Mouse (Mus musculus): Measurements from ENCODE around the gene Srp68. TPM values are rescaled to one million over a fixed set of nuclear protein-coding genes. Genes with fewer than 3 reads are reported as not detected.

The Srp68 gene
- 63.1 and 70.4 TPM in 2 replicates for total RNA-seq (2021)
- long read RNA-seq, experiment 1, transcript Srp68-201 (16 exons, 2,526 nt): major isoform, 127 of 136 reads
- long read RNA-seq, experiment 1, partial matches to known transcripts: 4 of 136 reads
- long read RNA-seq, experiment 1, other reads (novel, unspliced or antisense): 5 of 136 reads
- long read RNA-seq, experiment 2, transcript Srp68-201 (16 exons, 2,526 nt): major isoform, 99 of 115 reads
- long read RNA-seq, experiment 2, partial matches to known transcripts: 8 of 115 reads
- long read RNA-seq, experiment 2, other reads (novel, unspliced or antisense): 8 of 115 reads

DNA sequence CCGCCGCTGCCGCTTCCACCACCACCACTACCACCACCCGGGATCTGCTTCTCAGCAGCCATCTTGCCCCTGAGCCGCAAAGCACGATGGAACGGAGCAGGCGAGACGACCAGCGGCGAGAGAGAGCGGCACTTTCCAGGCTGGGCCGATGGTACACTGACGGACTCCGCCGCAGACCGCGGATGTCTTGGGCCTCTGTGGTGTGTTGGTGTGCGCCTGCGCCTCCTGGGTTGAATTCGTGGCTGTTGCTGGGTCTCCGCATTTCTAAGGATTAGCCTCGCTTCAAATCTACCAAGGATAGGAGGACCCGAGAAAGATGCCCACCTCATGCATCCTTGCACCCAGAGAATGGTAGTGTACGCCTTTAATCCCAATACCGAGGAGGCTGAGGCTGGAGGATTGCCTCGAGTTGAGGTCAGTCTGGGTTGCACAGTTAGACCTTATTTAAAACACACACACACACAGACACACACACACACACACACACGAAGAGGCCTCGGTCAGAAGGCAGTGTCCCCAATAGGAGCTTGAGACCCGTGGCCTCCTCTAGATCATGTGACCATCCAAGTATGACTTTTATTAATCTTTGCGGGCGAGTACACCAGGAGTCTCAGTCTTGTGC, at the start of gene Srp68:
TSS of gene Srp68 (minus strand) at position 173 of the 622 bp plus-strand sequence.
- peak; percentile 97 for DNase-seq

DNA sequence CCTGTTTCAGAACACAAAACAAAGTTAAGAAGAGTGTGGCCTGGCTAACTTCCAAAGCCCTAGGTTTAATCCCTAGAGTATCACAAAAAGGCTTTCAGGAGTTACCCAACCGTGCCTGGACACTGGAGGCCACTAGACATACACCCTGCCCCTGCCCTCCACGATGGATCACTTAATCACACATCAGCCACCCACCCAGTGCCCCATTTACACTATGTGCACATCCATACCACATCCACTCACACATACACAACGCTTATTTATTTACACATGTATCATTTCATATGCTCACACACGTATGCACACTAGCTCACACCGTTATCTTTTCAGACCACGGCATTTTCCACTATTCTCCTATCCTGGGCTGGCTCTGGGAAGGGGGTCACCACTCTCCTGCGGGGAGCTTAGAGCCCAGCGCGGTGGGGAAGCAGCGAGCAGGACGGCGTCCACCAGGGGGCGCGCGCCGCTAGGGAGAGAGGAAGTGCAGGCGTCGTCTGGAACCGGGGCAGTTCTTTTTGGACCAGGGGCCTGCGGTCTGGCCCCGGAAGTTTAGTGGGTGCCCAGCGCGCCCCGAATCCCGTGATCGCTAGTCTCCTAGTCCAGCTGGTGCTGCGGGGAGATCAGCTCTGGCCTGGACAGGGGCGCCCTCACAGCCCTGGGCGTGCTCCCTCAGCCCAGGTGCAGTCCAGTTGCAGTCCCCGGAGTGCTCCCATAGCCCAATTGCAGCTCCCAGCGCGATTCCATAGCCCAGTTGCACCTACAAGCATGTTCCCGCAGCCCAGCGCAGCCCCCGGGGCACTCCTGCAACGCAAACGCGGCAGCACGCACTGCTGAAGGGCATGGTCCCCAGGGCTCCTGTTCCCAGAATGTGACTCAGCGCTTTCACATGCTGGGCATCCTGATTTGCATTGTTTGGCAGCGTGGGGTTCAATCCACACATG, 45.0 kb upstream of the Srp68 start:
- peak; percentile 95 for DNase-seq

DNA sequence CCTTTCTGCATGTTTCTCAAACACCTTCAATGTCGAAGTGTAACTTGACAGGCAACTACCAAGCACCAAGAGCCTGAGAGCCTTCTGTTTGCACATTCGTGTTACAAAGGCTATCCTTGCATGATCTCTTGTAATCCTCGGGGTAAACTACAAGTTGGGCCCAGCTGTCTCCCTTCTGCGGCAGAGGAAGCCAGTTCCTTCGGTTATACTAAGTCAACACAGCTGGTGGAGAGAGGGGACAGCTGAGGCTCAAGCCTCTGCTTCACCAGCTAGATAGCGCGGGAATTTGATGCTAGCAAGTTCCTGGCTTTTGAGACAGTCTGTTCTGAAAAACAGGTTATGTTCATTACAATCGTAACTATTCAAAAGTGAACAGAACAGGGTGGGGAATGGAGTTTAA, 38.3 kb upstream of the Srp68 start:
- DNase-seq: no peak

DNA sequence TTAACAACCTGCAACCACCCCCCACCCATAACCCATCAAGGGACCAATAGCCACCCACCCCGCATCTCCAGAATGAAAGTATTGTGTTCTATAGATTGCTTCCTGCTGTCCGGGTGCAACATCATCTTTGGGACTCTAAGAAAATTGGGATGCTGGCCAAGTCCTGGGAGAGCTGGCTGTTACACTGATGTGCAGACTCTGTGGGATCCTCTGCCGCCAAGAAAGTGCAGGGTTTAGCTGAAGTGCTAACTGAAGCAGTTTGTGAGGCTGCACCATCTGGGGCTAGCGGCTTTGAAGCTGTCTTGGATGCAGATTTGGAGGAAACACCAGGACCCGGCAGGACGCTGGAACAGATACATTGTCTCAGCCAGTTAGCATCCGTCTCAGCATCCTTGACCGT, 37.2 kb upstream of the Srp68 start:
- no peak for DNase-seq

DNA sequence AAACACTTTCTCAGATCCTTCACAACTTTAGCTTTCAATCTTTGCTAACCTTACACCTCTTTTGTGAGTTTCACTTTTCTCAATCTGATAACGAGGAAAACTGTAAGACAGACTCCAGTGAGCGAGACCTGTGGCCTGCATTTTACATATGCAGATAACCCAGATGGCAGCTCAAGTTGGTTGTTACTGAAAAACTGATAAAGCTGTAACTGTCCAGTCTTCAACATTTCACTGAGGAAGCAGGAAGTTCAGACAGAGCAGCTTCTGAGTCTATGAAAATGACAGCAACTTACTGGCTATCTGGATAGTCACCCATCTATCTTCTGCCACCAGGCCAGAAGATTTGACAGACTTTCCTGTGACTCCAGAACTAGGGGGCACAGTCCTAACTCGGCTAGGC, 35.6 kb upstream of the Srp68 start:
- DNase-seq: no peak

DNA sequence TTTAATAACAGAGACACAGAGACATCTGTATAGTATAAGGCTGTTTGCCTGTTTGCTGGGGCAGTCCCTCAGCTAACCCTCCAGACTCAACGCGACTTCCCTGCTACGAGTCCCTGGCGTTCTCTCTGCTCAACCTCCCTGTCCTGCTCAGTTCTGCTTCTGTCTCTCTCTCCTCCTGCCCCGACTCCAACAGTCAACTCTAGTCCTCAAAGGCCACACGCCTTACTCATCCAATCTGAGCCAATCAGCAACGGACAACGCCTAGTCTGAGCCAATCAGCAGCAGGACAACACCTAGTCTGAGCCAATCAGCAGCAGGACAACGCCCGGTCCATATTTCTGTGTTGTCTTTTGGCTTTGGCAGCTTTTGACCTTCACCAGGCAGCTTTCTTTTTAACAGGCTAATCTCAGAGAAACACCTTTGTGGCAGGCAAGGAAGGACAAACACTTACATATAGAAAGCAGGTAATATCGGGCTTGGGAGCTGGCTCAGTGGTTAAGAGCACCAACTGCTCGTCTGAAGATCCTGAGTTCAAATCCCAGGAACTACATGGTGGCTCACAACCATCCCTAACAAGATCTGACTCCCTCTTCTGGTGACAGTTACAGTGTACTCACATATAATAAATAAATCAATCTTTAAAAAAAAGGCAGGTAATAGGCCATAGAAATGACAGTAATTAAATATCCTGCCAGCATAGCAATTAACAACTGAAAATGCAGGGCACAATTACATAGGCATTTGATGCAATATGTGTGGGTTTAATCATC, 33.9 kb upstream of the Srp68 start:
- no peak for DNase-seq

DNA sequence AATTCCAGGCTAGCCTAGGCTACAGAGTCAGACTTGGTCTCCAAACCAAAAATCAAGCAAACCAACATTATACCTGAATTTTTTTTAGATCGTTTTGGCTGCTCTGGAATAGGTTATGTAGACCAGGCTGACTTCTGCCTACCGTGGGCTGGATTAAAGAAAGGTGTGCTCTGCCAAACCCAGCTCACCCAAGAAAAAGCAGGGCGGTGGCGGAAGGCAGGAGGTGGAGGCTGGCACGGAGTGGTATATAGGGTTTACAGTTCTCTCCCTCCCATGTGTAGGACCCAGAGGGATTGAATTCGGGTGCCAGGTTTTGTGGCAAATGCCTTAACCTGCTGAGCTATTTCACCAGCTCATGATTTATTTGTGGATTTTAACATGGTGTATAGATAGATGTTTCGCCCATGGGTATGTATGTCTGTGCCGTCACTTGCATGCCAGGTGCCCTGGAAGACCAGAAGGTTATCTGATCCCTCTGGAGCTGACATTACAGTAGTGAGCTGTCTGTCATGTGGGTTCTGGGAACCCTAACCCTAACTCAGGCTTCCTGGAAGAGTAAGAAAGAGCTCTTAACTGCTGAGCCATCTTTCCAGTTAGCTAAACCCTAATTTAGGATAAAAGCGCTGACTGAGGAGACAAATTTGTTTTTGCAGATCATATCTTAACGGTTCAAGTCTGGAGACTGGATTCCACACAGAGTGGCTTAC, 33.2 kb upstream of the Srp68 start, which contains the start of gene Exoc7:
TSS of gene Exoc7 (minus strand) at position 215 of the 707 bp plus-strand sequence.
- no peak for DNase-seq

DNA sequence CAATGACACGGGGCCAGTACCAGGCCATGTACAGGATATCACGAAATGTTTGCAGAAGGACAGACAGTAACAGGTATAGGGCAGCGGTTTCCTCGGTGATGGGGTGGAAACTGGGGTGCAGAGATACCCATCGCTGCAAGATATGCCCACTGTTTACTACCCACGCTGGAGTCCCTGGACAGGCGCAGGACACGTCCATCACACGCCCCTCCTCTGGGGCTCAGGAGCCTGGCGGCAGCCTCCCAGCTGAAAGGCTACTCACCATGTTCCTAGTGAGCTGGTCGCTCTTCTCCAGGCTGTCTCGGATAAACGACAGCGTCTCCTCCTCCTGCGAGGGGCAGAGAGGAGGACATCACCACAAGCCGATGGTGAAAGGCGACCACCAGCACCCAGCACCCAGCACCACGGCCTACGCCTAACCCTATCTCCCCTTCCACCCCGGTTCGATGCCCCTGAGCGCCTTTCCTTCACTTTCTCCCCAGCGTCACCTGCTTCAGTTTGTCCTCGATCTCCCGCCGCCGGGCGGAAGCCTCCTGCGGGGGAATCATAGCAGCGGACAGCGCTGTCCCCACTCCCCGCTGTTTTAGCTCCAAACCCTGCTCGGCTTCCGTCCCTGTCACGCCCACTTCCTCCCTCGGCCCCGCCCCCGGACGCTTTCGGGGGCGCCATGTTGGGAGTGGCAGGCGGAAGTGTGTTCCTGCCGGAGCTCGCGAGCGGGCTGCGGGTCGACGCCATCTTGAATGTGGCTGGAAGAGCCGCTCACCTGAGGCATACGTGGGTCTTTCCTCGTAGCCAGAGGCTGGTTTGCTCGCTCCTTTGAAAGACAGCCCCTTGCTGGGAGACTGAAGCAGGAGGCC, 32.3 kb upstream of the Srp68 start:
- DNase-seq: peak; percentile 97

DNA sequence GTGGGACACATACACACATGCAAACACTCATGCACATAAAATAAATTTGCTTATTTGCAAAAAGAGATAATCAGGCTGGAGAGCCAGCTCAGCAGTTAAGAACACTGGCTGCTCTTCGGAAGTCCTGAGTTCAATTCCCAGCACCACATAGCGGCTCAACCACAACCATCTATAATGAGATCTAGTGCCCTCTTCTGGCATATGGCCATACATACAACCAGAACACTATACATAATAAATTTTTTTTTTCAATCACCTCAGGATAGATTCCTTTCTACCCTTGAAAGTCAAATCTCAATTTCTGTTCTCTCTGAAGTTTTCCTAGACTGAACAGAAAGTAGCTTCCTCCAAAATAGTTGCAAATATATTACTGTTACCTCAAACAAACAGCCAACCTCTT, 31.4 kb upstream of the Srp68 start:
- DNase-seq: no peak

DNA sequence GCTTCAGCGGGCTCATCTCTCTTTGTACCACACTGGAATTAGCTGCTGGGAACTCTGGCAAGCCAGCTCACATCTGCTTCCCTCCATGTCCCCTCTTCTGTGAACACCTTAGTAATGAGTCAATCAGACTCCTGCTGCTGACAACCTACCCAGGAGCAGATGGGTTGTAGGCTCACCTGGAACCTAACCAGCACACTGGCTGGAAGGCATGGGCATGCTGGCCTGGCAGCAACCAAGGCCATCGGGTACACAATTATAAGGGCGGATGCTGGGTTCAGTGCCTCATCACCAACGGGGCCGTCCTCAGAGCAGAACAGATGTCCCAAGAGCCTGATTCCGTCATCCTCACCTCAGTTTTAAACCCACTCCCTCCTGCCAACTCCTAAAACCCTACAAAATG, 24.6 kb upstream of the Srp68 start:
- DNase-seq: no peak

DNA sequence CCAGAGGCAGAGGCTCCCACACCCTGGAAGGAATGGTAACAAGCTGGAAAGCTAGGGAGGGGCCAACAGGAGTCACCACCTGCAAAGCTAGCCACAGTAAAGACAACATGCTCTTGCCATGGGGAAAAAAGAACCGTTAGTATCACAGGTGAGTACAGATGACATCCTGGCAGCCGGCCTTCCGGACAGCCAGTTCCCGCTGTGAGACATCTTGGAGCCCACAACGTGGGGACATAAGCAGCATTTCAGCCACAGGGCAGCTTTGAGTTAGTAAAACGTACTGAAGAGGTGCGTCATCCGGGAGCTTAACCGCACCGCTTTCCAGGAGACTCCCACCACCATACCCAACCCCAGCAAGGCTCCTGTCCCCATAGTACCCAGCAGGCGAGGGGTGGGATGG, 24.2 kb upstream of the Srp68 start:
- DNase-seq: no peak

DNA sequence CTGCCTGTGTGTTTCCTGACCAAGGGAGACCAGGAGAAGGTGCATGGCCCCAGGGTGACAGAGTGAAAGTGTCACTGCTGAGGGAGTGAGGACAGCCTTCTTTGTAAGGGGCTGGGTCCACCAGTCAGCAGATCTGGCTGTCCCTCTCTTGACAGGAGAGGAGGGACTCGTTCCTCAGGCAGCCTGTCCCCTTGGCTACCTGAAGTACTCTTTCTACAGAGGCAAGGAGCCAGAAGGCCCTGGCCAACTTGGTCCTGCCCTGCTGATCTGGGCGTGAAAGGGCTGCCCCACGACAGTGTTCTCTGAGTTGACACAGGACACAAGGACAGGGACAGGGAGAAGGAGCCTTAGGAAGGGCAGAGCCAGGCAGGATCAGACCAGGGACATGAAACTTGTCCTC, 23.0 kb upstream of the Srp68 start:
- DNase-seq: no peak

DNA sequence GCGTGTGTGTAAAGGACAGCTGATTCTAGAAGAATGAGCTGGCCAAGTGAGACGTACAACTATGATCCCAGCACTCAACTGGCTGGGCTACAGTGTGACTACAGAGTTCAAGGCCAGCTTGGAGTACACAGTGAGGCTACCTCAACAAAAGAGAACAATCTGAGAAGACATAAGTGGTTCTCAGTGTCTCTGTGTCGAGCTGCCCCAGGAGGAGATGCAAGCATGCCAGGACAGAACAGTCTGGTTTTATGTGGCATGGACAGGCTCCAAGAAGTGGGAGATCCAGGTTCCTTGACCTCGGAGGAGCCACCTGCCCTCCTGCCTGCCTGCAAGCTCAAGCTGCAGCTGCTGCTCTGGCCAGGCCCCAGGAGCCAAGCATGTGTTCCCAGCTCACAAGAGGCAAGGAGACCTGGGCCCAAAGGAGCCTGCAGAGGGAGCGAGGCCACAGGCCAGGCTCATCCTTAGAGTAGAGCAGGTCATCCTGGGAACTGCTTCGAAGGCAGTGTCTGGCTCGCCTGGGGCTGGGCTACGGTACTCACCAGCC, 22.2 kb upstream of the Srp68 start:
- DNase-seq: no peak

DNA sequence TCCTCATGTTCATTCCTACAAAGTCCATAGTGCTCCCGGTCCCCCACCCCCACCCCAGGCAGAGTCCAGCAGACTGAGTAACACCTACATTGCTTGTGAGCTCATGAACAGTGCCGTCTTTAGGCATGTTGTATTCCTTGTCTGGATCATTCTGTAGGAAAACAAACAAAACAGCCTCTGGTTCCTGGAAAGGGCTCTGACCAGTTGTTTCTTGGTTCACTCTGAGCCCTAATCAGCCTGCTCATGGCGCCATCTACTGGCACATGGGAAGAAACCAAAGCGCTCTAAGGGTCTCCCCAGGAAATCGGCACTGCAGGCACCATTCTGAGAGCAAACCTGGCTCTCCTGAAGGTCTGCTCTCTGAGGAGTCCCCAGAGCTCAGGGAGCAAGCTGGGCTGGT, 20.3 kb upstream of the Srp68 start:
- peak; percentile 69 for DNase-seq

DNA sequence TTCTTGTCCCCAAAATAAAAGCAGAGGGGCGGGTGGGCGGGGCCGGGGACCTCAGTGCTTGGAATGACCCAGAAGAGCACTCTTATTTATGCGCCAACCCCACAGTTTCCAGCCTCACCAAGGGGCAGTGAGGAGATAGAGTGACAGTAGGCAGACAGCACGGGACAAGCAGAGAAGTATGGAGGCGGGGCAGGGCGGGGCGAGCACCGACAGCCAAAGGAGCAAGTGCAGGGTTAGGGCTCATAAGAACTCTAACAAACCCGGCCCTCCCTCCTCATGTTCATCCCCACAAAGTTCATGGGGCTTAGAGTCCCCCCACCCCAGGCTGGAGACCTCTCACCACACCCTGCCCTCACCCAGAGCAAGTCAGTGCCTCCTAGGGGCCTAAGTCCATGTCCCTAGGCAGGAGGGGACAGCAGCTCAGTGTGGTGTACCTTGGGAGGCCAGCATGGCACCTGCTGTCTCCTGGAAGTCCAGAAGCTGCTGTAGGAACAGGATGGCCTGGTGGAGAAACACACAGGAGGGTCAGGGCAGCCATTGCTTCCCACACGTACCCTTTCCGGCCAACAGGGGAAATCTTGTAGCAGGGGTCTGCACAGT, 19.6 kb upstream of the Srp68 start:
- no peak for DNase-seq

DNA sequence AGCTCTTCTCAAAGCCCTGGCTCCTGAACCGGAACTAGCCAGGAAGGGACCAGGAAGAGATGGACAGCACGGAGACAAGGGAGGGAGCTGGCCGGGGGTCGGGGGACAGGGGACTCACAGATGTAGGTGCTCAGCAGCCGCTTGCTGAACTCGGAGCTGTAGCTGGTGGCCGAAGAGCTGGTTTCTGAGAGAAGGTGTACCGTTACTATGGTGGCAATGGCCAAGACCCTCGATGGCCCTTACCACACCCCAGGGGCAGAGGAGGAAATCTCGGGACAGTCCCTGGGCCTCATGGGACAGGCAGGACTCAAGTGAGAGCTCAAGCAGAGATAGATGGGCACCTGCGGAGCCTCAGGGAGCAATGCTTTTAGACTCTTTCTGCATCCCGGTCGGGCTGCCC, 18.4 kb upstream of the Srp68 start:
- no peak for DNase-seq

DNA sequence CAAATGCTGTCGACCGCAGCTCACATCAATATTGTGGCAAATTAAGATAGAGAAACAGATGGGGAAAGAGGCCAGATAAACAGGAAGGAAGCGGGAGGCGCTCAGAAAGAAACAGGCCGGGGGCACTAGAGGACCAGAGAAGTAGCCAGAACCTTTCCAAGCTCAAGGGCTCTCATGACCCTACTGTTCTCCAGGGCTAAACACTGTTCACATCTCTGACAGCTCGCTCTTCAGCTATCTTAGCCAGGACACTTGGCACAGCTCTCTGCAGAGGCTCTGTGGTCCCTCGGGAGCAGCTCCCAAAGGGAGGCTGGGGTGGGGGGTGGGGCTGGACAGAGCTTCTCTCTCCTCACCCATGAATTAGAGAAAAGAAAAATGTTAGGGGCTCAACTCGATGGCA, 16.5 kb upstream of the Srp68 start:
- DNase-seq: no peak

DNA sequence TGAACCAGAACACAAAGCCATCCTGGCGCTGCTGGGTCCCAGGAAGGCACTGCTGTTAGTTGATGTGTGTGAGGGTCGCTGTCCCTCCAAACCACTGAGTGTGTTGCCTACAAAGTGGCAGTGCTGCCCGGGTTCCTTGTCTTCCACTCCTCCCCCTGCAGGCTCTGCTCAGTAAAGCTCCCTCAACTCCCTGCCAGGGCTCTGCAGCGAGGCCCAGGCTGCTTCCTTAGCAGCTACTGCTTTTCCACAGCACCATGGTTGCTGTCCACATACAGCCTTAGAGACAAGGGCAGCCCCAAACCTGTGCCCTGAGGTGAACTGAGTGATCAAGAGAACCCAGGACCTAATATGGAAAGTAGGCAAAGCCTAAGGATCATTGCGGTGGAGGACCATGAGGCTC, 13.3 kb upstream of the Srp68 start:
- DNase-seq: no peak

DNA sequence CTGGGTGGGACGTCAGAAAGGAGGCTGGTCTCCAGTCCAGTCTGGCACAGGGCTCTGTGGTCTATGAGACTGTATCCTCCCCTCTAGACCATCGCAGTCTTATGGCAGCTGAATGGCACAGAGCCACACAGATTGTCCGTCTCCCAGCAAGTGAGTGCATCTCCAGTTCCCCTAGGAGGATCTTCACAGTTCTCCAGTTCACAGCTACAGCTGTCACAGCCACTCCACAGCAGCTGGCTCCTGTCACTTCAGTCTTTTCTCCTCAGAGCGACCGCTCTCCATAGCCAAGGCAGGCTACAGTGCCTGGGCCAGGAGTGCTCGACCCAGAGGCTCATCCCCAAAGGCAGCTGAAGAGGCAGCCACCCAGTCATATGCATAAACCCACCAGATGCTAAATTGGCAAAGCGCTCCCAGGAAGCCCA, 11.8 kb upstream of the Srp68 start:
- no peak for DNase-seq

DNA sequence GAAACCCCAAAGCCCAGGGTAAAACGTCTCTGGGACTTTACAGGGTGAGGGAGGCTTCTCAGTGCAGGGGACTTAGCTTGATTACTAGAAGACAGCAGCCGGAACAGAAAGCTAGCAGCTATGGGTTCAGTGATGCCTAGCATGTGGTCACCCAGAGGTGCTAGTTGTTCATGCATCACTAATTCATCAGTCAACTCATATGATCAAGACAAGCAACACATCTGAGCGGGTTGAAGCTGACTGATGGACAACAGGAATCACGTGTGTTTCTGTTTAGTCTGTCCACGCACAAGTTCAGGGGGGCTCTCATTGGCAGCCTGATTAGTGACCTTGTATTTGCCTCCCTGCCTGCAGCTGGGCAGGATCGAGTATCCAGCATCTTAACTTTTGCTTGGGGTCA, 10.0 kb upstream of the Srp68 start:
- DNase-seq: no peak

All from adrenal gland, postnatal 14 days (tissue).